Mouse (Mus musculus): ENCODE measurements around the gene Glis3. TPM values are rescaled to one million over a fixed set of nuclear protein-coding genes. Genes with fewer than 3 reads are reported as not detected.
A peak's percentile ranks its signal among the peaks of the same experiment; 100 is the strongest.

Glis3 gene
- polyA plus RNA-seq, 1 experiment from 2014 or later = 0.32 TPM

GRCm38 (mm10) chr19:28685484-28685883 lies 5.6 kb upstream of the Glis3 start:
- peak; percentile 64; the same call in 1 of the 2 replicates for ATAC-seq
- WGBS = 34% methylated on average over 4 of the region's 4 CpGs
- no peaks in the 10 kb centered on the region for H3K36me3 ChIP-seq (ENCODE audit: control insufficient read depth, insufficient read depth)
- no peak overlapping the region for H3K27ac ChIP-seq (ENCODE audit: low read length)
- H3K27me3 ChIP-seq (replicated peaks; ENCODE audit: control insufficient read depth, insufficient read depth, low read length) = no peaks in the 10 kb centered on the region
- H3K4me3 ChIP-seq (replicated peaks; ENCODE audit: low read length) = no peak overlapping the region
- H3K9ac ChIP-seq (replicated peaks; ENCODE audit: low read depth, low read length) = no peak overlapping the region
- H3K4me2 ChIP-seq (ENCODE audit: low read length) = no peak overlapping the region
- no peaks in the 10 kb centered on the region for H3K9me3 ChIP-seq (ENCODE audit: control insufficient read depth, low read length)
- H3K4me1 ChIP-seq (replicated peaks; ENCODE audit: control insufficient read depth, insufficient read depth, low read length) = peaks cover under 1% of the 10 kb centered on the region; the same call in 1 of the 2 replicates

DNA sequence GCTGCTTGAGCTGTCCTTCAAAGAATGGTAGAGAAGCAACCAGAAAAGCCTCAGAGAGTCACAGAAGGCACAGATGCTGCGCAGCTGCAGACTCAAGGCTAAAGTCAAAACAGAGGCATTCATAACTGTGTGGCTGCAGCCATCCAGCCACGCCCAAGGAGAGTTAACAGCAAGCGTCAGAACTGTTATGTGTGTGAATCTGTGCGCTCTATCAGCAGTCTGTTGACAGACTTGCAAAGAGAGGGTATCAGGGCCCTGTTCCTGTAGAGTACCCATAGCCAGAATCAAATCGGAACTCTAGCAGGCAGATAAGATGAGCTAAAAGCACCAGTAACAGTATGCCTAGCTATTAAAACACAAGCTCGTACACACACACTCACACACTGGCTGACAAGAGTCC lies 4.5 kb upstream of the Glis3 start:
- Histone ChIP-seq H3K27ac (ENCODE audit: low read length) (no peak overlapping the region), H3K4me1 (replicated peaks; ENCODE audit: control insufficient read depth, insufficient read depth, low read length) (peaks cover 12% of the 10 kb centered on the region), H3K9me3 (ENCODE audit: control insufficient read depth, low read length) (no peaks in the 10 kb centered on the region), H3K36me3 (ENCODE audit: control insufficient read depth, insufficient read depth) (no peaks in the 10 kb centered on the region), H3K4me2 (ENCODE audit: low read length) (no peak overlapping the region), H3K27me3 (replicated peaks; ENCODE audit: control insufficient read depth, insufficient read depth, low read length) (peaks cover 6% of the 10 kb centered on the region), H3K4me3 (replicated peaks; ENCODE audit: low read length) (no peak overlapping the region), H3K9ac (replicated peaks; ENCODE audit: low read depth, low read length) (no peak overlapping the region)
- WGBS = 88% methylated on average over 6 of the region's 6 CpGs
- ATAC-seq = no peak

GRCm38 (mm10) chr19:28683346-28683745 lies 3.5 kb upstream of the Glis3 start:
- 94% methylated on average over 4 of the region's 4 CpGs for WGBS
- ATAC-seq = no peak
- Histone ChIP-seq H3K36me3 (ENCODE audit: control insufficient read depth, insufficient read depth) (no peaks in the 10 kb centered on the region), H3K4me3 (replicated peaks; ENCODE audit: low read length) (no peak overlapping the region), H3K4me1 (replicated peaks; ENCODE audit: control insufficient read depth, insufficient read depth, low read length) (peaks cover 22% of the 10 kb centered on the region), H3K27ac (ENCODE audit: low read length) (no peak overlapping the region), H3K9me3 (ENCODE audit: control insufficient read depth, low read length) (no peaks in the 10 kb centered on the region), H3K4me2 (ENCODE audit: low read length) (no peak overlapping the region), H3K9ac (replicated peaks; ENCODE audit: low read depth, low read length) (no peak overlapping the region), H3K27me3 (replicated peaks; ENCODE audit: control insufficient read depth, insufficient read depth, low read length) (peaks cover 11% of the 10 kb centered on the region)

- WGBS = under 1% methylated on average over 28 of the region's 28 CpGs
- ATAC-seq = 0 out of 2 replicates have a peak, but pooled peaks have one; percentile 8
- Histone ChIP-seq H3K4me3 (replicated peaks; ENCODE audit: low read length) (peak overlapping the region; percentile 62), H3K4me1 (replicated peaks; ENCODE audit: control insufficient read depth, insufficient read depth, low read length) (peaks cover 30% of the 10 kb centered on the region), H3K9ac (replicated peaks; ENCODE audit: low read depth, low read length) (peak overlapping the region; percentile 60), H3K27ac (ENCODE audit: low read length) (no peak overlapping the region), H3K4me2 (ENCODE audit: low read length) (peak overlapping the region; percentile 100), H3K36me3 (ENCODE audit: control insufficient read depth, insufficient read depth) (no peaks in the 10 kb centered on the region), H3K27me3 (replicated peaks; ENCODE audit: control insufficient read depth, insufficient read depth, low read length) (peaks cover 20% of the 10 kb centered on the region), H3K9me3 (ENCODE audit: control insufficient read depth, low read length) (no peaks in the 10 kb centered on the region)
Observed at GRCm38 (mm10) chr19:28679291-28679775, 544 bp downstream of the Glis3 start.

- Histone ChIP-seq H3K4me3 (replicated peaks; ENCODE audit: low read length) (peak overlapping the region; percentile 62), H3K27ac (ENCODE audit: low read length) (no peak overlapping the region), H3K9ac (replicated peaks; ENCODE audit: low read depth, low read length) (no peak overlapping the region), H3K36me3 (ENCODE audit: control insufficient read depth, insufficient read depth) (no peaks in the 10 kb centered on the region), H3K4me2 (ENCODE audit: low read length) (peak overlapping the region; percentile 100), H3K9me3 (ENCODE audit: control insufficient read depth, low read length) (no peaks in the 10 kb centered on the region), H3K4me1 (replicated peaks; ENCODE audit: control insufficient read depth, insufficient read depth, low read length) (peaks cover 30% of the 10 kb centered on the region), H3K27me3 (replicated peaks; ENCODE audit: control insufficient read depth, insufficient read depth, low read length) (peaks cover 20% of the 10 kb centered on the region)
- WGBS = under 1% methylated on average over 30 of the region's 30 CpGs
- no peak for ATAC-seq
Observed at GRCm38 (mm10) chr19:28678646-28679270, 1.1 kb downstream of the Glis3 start.

DNA sequence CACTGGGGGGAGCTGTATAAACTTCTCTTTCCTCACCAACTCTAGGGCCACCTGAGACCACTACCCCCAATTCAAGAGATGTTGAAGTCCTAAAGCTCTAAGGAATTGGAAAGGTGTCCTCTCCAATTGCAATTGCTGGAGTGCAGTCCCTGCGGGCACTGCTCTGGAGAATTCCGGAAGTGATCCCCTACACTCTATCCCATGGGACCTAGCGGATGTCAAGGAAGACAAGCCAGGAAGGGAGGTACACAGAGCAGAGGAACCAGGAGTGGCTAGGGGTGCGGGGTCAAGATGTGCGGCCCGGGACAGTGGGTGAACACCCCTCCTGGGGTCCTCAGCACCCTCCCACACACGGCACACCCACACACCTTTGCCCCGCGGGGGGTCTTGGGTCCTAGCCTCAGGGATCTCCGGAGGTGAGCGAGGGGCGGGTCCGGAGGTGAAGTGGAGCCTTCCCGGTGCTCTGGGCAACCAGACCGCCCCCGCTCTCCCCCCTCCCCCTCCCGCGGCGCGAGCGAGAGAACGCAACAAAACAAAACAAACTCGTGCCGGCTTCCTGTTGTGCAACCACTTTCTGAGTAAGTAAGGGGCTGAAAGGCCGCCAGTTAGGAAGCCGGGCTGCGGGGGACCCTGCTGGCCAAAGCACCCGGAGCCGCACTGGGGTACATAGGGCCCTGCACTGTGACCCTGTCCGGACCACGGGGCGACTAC lies 2.0 kb downstream of the Glis3 start:
- Histone ChIP-seq H3K4me2 (ENCODE audit: low read length) (peak overlapping the region; percentile 100), H3K9me3 (ENCODE audit: control insufficient read depth, low read length) (no peaks in the 10 kb centered on the region), H3K27ac (ENCODE audit: low read length) (no peak overlapping the region), H3K36me3 (ENCODE audit: control insufficient read depth, insufficient read depth) (no peaks in the 10 kb centered on the region), H3K27me3 (replicated peaks; ENCODE audit: control insufficient read depth, insufficient read depth, low read length) (peaks cover 20% of the 10 kb centered on the region), H3K4me1 (replicated peaks; ENCODE audit: control insufficient read depth, insufficient read depth, low read length) (peaks cover 30% of the 10 kb centered on the region), H3K9ac (replicated peaks; ENCODE audit: low read depth, low read length) (peak overlapping the region; percentile 33), H3K4me3 (replicated peaks; ENCODE audit: low read length) (peak overlapping the region; percentile 62)
- 0 out of 2 replicates have a peak, but pooled peaks have one; percentile 21 for ATAC-seq
- WGBS = under 1% methylated on average over 27 of the region's 32 CpGs

DNA sequence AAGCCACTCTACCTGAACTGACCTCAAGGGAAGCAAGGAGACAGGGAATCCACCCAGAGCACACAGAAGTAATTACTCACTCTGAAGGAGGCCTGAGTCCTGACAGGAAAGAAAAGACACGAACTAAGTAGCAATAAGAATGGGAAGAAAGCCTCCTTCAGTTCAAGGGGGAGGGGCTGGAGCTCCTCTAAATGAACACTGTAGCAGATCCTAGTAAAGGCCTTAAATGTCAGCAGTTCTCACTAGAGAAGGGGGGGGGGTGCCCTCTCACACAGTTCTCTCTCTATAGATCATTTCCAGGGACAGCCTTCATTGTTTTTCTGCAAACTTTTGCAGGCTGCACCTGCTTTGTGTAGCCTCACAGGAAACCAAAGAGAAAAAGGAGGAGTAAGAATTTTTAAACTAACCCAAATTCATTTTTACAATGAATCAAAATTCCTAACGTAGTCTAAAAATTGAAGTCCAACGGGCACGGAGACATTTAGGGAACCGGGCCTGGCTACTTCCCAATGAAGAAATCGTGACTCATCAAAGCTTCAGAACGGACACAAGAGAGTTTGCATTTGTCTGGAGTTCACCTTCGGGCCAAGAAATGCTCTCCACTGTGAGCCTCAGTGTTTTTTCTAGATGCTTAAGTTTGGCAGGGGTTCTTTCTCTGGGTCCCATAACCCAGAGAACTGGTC lies 2.7 kb downstream of the Glis3 start:
- H3K9ac ChIP-seq (replicated peaks; ENCODE audit: low read depth, low read length) = no peak overlapping the region
- no peak for ATAC-seq
- 25% methylated on average over 8 of the region's 8 CpGs for WGBS
- H3K4me1 ChIP-seq (replicated peaks; ENCODE audit: control insufficient read depth, insufficient read depth, low read length) = peaks cover 30% of the 10 kb centered on the region
- no peaks in the 10 kb centered on the region for H3K9me3 ChIP-seq (ENCODE audit: control insufficient read depth, low read length)
- no peak overlapping the region for H3K4me3 ChIP-seq (replicated peaks; ENCODE audit: low read length)
- H3K27me3 ChIP-seq (replicated peaks; ENCODE audit: control insufficient read depth, insufficient read depth, low read length) = peaks cover 20% of the 10 kb centered on the region
- H3K4me2 ChIP-seq (ENCODE audit: low read length) = no peak overlapping the region; the same call in 1 of the 2 replicates
- H3K36me3 ChIP-seq (ENCODE audit: control insufficient read depth, insufficient read depth) = no peaks in the 10 kb centered on the region
- no peak overlapping the region for H3K27ac ChIP-seq (ENCODE audit: low read length)

- Histone ChIP-seq H3K9ac (replicated peaks; ENCODE audit: low read depth, low read length) (no peak overlapping the region), H3K9me3 (ENCODE audit: control insufficient read depth, low read length) (no peaks in the 10 kb centered on the region), H3K4me3 (replicated peaks; ENCODE audit: low read length) (no peak overlapping the region), H3K36me3 (ENCODE audit: control insufficient read depth, insufficient read depth) (no peaks in the 10 kb centered on the region), H3K27ac (ENCODE audit: low read length) (no peak overlapping the region), H3K27me3 (replicated peaks; ENCODE audit: control insufficient read depth, insufficient read depth, low read length) (no peaks in the 10 kb centered on the region), H3K4me2 (ENCODE audit: low read length) (no peak overlapping the region), H3K4me1 (replicated peaks; ENCODE audit: control insufficient read depth, insufficient read depth, low read length) (no peaks in the 10 kb centered on the region)
- 85% methylated on average over 9 of the region's 9 CpGs for WGBS
- ATAC-seq = no peak
Observed at GRCm38 (mm10) chr19:28663781-28664180, 16.1 kb downstream of the Glis3 start.

DNA sequence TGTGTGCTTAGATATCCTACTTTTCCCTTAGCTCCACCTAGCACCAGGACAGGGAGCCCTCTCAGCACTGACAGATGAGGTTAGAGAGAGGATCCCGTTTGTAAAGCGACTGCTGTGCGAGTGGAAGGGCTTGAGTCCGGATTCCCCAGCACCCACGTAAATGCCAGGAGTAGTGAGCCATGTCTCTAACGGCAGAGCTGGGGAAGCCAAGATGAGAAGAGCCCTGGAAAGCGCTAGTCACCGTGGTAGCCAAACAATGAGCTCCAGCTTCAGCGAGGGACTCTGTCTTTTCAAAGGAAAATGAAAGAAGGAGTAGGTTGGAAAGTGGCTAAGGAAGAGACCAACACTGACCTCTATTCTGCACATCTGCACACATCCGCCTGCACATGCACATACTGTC lies 16.7 kb downstream of the Glis3 start:
- H3K4me2 ChIP-seq (ENCODE audit: low read length) = no peak overlapping the region
- no peak overlapping the region for H3K9ac ChIP-seq (replicated peaks; ENCODE audit: low read depth, low read length)
- no peak overlapping the region for H3K4me3 ChIP-seq (replicated peaks; ENCODE audit: low read length)
- no peaks in the 10 kb centered on the region for H3K4me1 ChIP-seq (replicated peaks; ENCODE audit: control insufficient read depth, insufficient read depth, low read length)
- ATAC-seq = no peak
- H3K9me3 ChIP-seq (ENCODE audit: control insufficient read depth, low read length) = no peaks in the 10 kb centered on the region
- no peaks in the 10 kb centered on the region for H3K36me3 ChIP-seq (ENCODE audit: control insufficient read depth, insufficient read depth)
- H3K27me3 ChIP-seq (replicated peaks; ENCODE audit: control insufficient read depth, insufficient read depth, low read length) = no peaks in the 10 kb centered on the region
- 46% methylated on average over 10 of the region's 10 CpGs for WGBS
- H3K27ac ChIP-seq (ENCODE audit: low read length) = no peak overlapping the region

All from forebrain, embryonic 16.5 days (tissue).